Mouse (Mus musculus): ENCODE data around the gene Il1r1. TPM values are rescaled to one million over a fixed set of nuclear protein-coding genes. Genes with fewer than 3 reads are reported as not detected.
A peak's percentile ranks its signal among the peaks of the same experiment; 100 is the strongest.

Il1r1 gene
- total RNA-seq, 2 experiments from 2014 or later: 5.5 to 5.7 TPM

- DNase-seq: no peak
Measured at GRCm38 (mm10) chr1:40321824-40322223, 96.9 kb downstream of the Il1r1 start.

- no peak for DNase-seq
Measured at GRCm38 (mm10) chr1:40322543-40322942, 97.7 kb downstream of the Il1r1 start.

GRCm38 (mm10) chr1:40324457-40324856 lies 99.6 kb downstream of the Il1r1 start, which contains the start of gene Il1rl2:
Gene Il1rl2, plus strand, starts transcription at chr1:40324610.
- peak; percentile 23 for DNase-seq

GRCm38 (mm10) chr1:40324955-40325702 lies 100.2 kb downstream of the Il1r1 start:
- DNase-seq: no peak

GRCm38 (mm10) chr1:40325711-40326327 lies 100.9 kb downstream of the Il1r1 start:
- peak; percentile 16 for DNase-seq

GRCm38 (mm10) chr1:40327604-40328003 lies 102.7 kb downstream of the Il1r1 start:
- no peak for DNase-seq

GRCm38 (mm10) chr1:40329526-40329925 lies 104.6 kb downstream of the Il1r1 start:
- DNase-seq: no peak

- DNase-seq: no peak
Measured at GRCm38 (mm10) chr1:40330181-40330580, 105.3 kb downstream of the Il1r1 start.

GRCm38 (mm10) chr1:40339346-40339745 lies 114.5 kb downstream of the Il1r1 start:
- no peak for DNase-seq

- DNase-seq: no peak
Measured at GRCm38 (mm10) chr1:40340102-40340501, 115.2 kb downstream of the Il1r1 start.

- DNase-seq: no peak
Measured at GRCm38 (mm10) chr1:40352158-40352903, 127.5 kb downstream of the Il1r1 start.

GRCm38 (mm10) chr1:40352904-40353286 lies 128.0 kb downstream of the Il1r1 start:
- DNase-seq: no peak

GRCm38 (mm10) chr1:40354665-40355064 lies 129.8 kb downstream of the Il1r1 start:
- no peak for DNase-seq

GRCm38 (mm10) chr1:40355431-40355843 lies 130.6 kb downstream of the Il1r1 start:
- no peak for DNase-seq

GRCm38 (mm10) chr1:40355904-40356521 lies 131.1 kb downstream of the Il1r1 start:
- DNase-seq: no peak

GRCm38 (mm10) chr1:40357921-40358320 lies 133.0 kb downstream of the Il1r1 start:
- no peak for DNase-seq

GRCm38 (mm10) chr1:40358351-40358750 lies 133.5 kb downstream of the Il1r1 start:
- no peak for DNase-seq

GRCm38 (mm10) chr1:40358771-40359181 lies 133.9 kb downstream of the Il1r1 start:
- DNase-seq: no peak

- DNase-seq: no peak
Measured at GRCm38 (mm10) chr1:40359731-40360130, 134.9 kb downstream of the Il1r1 start.

GRCm38 (mm10) chr1:40360969-40361368 lies 136.1 kb downstream of the Il1r1 start:
- no peak for DNase-seq

- no peak for DNase-seq
Measured at GRCm38 (mm10) chr1:40361596-40361995, 136.7 kb downstream of the Il1r1 start.

GRCm38 (mm10) chr1:40362784-40363183 lies 137.9 kb downstream of the Il1r1 start:
- no peak for DNase-seq
